Mouse (Mus musculus) G1E-ER4 (cell line): ENCODE results near the gene Adamts2. TPM values are rescaled to one million over a fixed set of nuclear protein-coding genes. Genes with fewer than 3 reads are reported as not detected.

Experiments used
- GATA1 ChIP-seq: IDR thresholded peaks from one replicate; pipeline ENCODE4 v1.8.0; 2012; ENCODE audit warnings: low read length, inconsistent platforms
- polyA plus RNA-seq: library from polyadenylated mRNA; stranded (reverse); fragments of >175 nt; gene quantifications from 2 replicates; pipeline ENCODE4 v1.2.3, GENCODE M21; 2012

Gene Adamts2
- polyA plus RNA-seq, 1 experiment = not detected

GRCm38 (mm10) chr11:50827010-50827953 lies 225.4 kb downstream of the Adamts2 start, which contains the start of gene Zfp354c:
Gene Zfp354c, minus strand, starts transcription at chr11:50827724.
- no peak for TF ChIP-seq GATA1

DNA sequence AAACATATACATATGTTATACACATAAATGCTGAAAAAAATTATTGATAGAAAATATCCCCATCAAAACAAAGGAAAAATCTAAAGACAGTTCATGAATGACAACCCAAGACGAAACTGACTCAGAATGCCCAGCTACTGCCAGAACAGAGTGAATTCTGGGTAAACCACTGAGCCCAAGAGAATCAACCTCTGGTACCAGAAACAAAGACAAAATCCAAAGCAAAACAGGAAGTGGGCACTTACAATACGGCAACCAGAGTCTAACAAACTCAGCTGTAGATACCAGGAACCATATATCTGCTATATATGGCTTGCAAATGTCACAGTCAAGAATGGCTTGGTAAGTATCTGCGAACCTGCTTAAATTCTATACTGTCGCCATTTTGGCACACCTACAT lies 233.8 kb downstream of the Adamts2 start:
- no peak for TF ChIP-seq GATA1

- TF ChIP-seq GATA1 = no peak
Observed at GRCm38 (mm10) chr11:50841023-50841735, 239.3 kb downstream of the Adamts2 start, which contains the start of gene Zfp879. Gene Zfp879, minus strand, starts transcription at chr11:50841552.

- TF ChIP-seq GATA1 = no peak
Observed at GRCm38 (mm10) chr11:50845951-50846350, 244.1 kb downstream of the Adamts2 start.

- TF ChIP-seq GATA1 = no peak
Observed at GRCm38 (mm10) chr11:50847047-50847446, 245.2 kb downstream of the Adamts2 start.

- TF ChIP-seq GATA1 = no peak
Observed at GRCm38 (mm10) chr11:50848520-50849137, 246.7 kb downstream of the Adamts2 start.

GRCm38 (mm10) chr11:50849310-50849709 lies 247.4 kb downstream of the Adamts2 start:
- TF ChIP-seq GATA1 = no peak

GRCm38 (mm10) chr11:50850177-50850735 lies 248.4 kb downstream of the Adamts2 start, which contains the start of gene Grm6:
Gene Grm6, plus strand, starts transcription at chr11:50850685.
- no peak for TF ChIP-seq GATA1

- no peak for TF ChIP-seq GATA1
Observed at GRCm38 (mm10) chr11:50850989-50851601, 249.2 kb downstream of the Adamts2 start.

Other genes with a start within 250 kb of the Adamts2 start
- not detected in 2 replicates for gene Cby3, start 247.6 kb upstream of the Adamts2 start, polyA plus RNA-seq
- gene Hnrnph1, start 225.1 kb upstream of the Adamts2 start, polyA plus RNA-seq = 187 and 273 TPM in 2 replicates
- gene Rufy1, start 171.0 kb upstream of the Adamts2 start, polyA plus RNA-seq = 8.2 and 8.7 TPM in 2 replicates
- not detected in 2 replicates for gene Zfp354c, start 225.6 kb downstream of the Adamts2 start, polyA plus RNA-seq
- gene Zfp879, start 239.5 kb downstream of the Adamts2 start, polyA plus RNA-seq = not detected in 2 replicates
- not detected in 2 replicates for gene Grm6, start 248.6 kb downstream of the Adamts2 start, polyA plus RNA-seq